Mouse (Mus musculus) heart, embryonic 14.5 days (tissue): ENCODE results near the gene Lin28b. TPM values are rescaled to one million over a fixed set of nuclear protein-coding genes. Genes with fewer than 3 reads are reported as not detected.
A peak's percentile ranks its signal among the peaks of the same experiment; 100 is the strongest.

Experiments used
- ATAC-seq: fragments of 200-750 bp; cut with Nextera tagmentation; 2 replicates; pipeline ENCODE4 v1.8.0; 2017; ENCODE audit warnings: low read depth, moderate TSS enrichment; ENCODE audit not compliant: insufficient number of reproducible peaks, insufficient read depth, low FRiP score
- H3K27ac ChIP-seq, 2 experiments: fragments of 200-500 bp in 1 of 2; fragments of 300-500 bp in 1 of 2; sonication (generic) in 1 of 2; replicated peaks in 1 of 2; 2 replicates each; pipeline ENCODE4 v1.5.1; 2012 to 2014; ENCODE audit warnings: low read depth in 2 of 2, low read length in 2 of 2, control low read depth in 1 of 2, mild to moderate bottlenecking in 1 of 2, mixed read lengths in 1 of 2; ENCODE audit not compliant: control insufficient read depth in 1 of 2, insufficient read depth in 1 of 2
- H3K27me3 ChIP-seq: fragments of 300-500 bp; sonication (generic); 2 replicates; pipeline ENCODE4 v1.6.1; 2014; ENCODE audit warnings: mild to moderate bottlenecking, low read length, control low read depth; ENCODE audit not compliant: control insufficient read depth, insufficient read depth
- H3K36me3 ChIP-seq: fragments of 300-500 bp; sonication (generic); 2 replicates; pipeline ENCODE4 v1.6.1; 2014; ENCODE audit warnings: mild to moderate bottlenecking, control low read depth, low read length, mixed read lengths; ENCODE audit not compliant: control insufficient read depth, insufficient read depth
- H3K4me1 ChIP-seq, 2 experiments: fragments of 200-500 bp in 1 of 2; fragments of 300-500 bp in 1 of 2; sonication (generic) in 1 of 2; 2 replicates each; pipeline ENCODE4 v1.6.1; 2012 to 2014; ENCODE audit warnings: low read length in 2 of 2, control low read depth in 1 of 2, mixed read lengths in 1 of 2; ENCODE audit not compliant: control insufficient read depth in 2 of 2, insufficient read depth in 2 of 2
- H3K4me2 ChIP-seq: fragments of 300-500 bp; sonication (generic); 2 replicates; pipeline ENCODE4 v1.6.1; 2014; ENCODE audit warnings: mild to moderate bottlenecking, low read length
- H3K4me3 ChIP-seq, 2 experiments: fragments of 200-500 bp in 1 of 2; fragments of 300-500 bp in 1 of 2; sonication (generic) in 1 of 2; 2 replicates each; pipeline ENCODE4 v1.5.1; 2012 to 2014; ENCODE audit warnings: low read length in 2 of 2, mild to moderate bottlenecking in 2 of 2, control low read depth in 1 of 2, low read depth in 1 of 2, moderate library complexity in 1 of 2; ENCODE audit not compliant: control insufficient read depth in 1 of 2, insufficient read depth in 1 of 2
- H3K9ac ChIP-seq: fragments of 300-500 bp; sonication (generic); 2 replicates; pipeline ENCODE4 v1.6.1; 2014; ENCODE audit warnings: mild to moderate bottlenecking, low read length
- H3K9me3 ChIP-seq: fragments of 300-500 bp; sonication (generic); 2 replicates; pipeline ENCODE4 v1.6.1; 2016; ENCODE audit warnings: low read length, control low read depth; ENCODE audit not compliant: control insufficient read depth
- WGBS: fragments of 180-500 bp; shearing (Covaris S2); extraction: QIAGEN DNeasy Blood & Tissue Kit; methylation state at CpG from one replicate; pipeline ENCODE4 v1.1.7; 2014; 5-methylcytosine and 5-hydroxymethylcytosine counted together
- polyA plus RNA-seq: library from polyadenylated mRNA; unstranded; fragments of >200 nt; fragmentation: Nextera tagmentation; extraction: Ambion mirVana; gene quantifications from 2 replicates; pipeline ENCODE4 v1.2.1, GENCODE M21; 2014

Lin28b gene
- polyA plus RNA-seq, 1 experiment from 2014 or later, result 3.0 TPM

DNA sequence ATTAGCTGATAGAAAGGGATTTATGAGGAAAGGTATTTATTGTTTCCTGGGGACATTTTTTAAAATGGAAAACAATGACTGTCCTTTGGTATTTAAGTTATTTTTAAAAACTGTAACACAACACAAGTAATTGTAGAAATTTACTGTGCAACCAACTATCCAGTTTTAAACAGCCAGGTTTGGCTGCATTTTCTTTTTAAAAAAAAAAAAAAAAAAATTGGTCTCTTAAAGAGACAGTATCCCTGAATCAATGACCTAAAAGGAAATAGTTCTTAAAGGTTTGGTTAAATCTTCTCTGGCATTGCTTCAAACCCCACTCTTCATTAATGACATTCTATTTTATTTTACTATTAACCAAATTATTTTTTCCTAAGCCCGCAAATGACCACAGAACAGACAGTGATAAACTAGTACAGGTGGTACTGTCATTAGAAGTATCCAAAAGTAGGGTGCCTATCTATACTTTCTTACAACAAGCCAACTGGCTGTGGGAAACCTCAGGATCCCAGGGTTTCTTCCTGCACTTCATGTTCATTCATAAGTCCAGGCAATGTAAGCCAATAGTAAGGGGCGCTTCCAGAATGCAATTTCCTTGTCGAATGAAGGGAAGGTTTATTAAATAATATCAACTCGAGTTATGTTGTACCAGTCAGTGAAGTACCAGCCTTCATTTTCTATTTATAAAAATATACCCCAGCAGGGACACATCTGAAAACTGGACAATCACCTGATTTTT lies 17.8 kb downstream of the Lin28b start:
- H3K27me3 ChIP-seq, result no peaks in the 10 kb centered on the region
- ATAC-seq, result no peak
- H3K27ac ChIP-seq, result peak overlapping the region in 1 of 2 experiments; percentile 65; a peak in 3 of 4 replicates
- peak overlapping the region; percentile 72 for H3K9ac ChIP-seq
- H3K36me3 ChIP-seq, result no peaks in the 10 kb centered on the region
- peak overlapping the region; percentile 21 to 50; a peak in 3 of 4 replicates for H3K4me3 ChIP-seq
- no peaks in the 10 kb centered on the region for H3K9me3 ChIP-seq
- peak overlapping the region; percentile 72 for H3K4me2 ChIP-seq
- peaks cover 0 to 15% of the 10 kb centered on the region in 2 experiments; a peak in 2 of 4 replicates for H3K4me1 ChIP-seq
- 27% methylated on average over 4 of the region's 4 CpGs for WGBS

DNA sequence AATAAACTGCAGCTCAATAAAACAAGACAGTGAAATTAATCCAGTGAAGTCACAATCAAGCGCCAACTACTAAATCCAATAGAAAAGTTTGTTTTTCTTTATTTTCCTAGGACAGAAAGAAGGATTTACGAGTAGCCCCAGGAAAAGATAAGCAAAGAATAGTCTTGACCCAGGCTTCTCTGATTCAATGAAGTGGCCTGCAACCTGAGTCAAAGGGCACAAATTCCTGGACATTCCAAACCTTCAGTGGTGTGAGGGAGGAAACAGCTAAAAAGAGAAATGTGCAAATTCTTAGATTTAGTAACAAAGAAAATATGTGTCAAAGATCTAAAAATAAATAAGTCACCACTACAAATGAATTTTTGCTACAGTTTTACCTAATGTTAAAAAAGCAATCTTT lies 27.6 kb downstream of the Lin28b start:
- 42% methylated on average over 2 of the region's 2 CpGs for WGBS
- Histone ChIP-seq H3K9ac (no peak overlapping the region), H3K4me1 (peaks cover 2 to 10% of the 10 kb centered on the region in 2 experiments), H3K4me2 (no peak overlapping the region), H3K27me3 (no peaks in the 10 kb centered on the region), H3K27ac (no peak overlapping the region), H3K36me3 (peaks cover 3% of the 10 kb centered on the region; the same call in 1 of the 2 replicates), H3K4me3 (no peak overlapping the region), H3K9me3 (no peaks in the 10 kb centered on the region)
- ATAC-seq, result no peak

DNA sequence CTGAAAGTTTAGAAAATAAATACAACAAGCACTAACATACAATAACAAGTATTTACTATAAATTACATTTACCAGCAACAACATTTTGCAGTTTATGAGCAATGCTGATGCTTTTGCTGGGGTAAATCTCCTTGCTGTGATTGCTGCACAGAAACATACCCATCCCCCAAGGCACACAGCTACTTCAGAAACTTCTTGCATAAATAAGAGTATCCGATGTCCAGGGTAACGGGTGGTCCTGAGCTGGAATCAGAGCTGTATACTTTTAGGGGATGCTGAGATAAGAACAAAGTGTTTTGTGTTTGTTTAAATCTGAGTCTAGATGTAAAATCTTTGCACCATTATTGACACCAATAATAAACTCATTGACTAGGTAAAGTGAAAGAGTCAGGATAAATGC lies 28.1 kb downstream of the Lin28b start:
- peaks cover 2 to 10% of the 10 kb centered on the region in 2 experiments for H3K4me1 ChIP-seq
- 45% methylated on average over 2 of the region's 2 CpGs for WGBS
- no peak overlapping the region for H3K4me3 ChIP-seq
- H3K36me3 ChIP-seq, result peaks cover 3% of the 10 kb centered on the region; the same call in 1 of the 2 replicates
- H3K9me3 ChIP-seq, result no peaks in the 10 kb centered on the region
- H3K27me3 ChIP-seq, result no peaks in the 10 kb centered on the region
- H3K9ac ChIP-seq, result no peak overlapping the region
- H3K27ac ChIP-seq, result no peak overlapping the region
- H3K4me2 ChIP-seq, result no peak overlapping the region
- ATAC-seq, result no peak

DNA sequence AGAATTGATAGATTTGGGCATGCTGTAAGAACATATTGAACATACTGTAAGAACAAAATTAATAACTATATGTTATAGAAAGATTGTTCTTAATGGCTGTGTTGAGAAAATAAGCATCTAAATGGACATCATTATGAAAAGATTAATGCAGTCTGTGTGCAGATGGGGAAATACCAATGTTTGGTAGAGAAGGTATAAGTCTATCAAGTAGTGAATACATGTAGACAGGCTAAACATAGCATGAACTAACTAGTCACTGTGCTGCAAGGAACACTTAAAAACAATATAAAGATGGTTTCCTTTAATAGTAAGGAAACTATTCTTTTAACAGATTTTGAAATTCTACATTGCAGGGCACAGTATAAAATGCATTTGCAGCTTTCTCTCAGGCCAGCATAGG lies 39.6 kb downstream of the Lin28b start:
- peak overlapping the region in 1 of 2 experiments; percentile 24; a peak in 2 of 4 replicates for H3K4me3 ChIP-seq
- no peak overlapping the region for H3K27ac ChIP-seq

DNA sequence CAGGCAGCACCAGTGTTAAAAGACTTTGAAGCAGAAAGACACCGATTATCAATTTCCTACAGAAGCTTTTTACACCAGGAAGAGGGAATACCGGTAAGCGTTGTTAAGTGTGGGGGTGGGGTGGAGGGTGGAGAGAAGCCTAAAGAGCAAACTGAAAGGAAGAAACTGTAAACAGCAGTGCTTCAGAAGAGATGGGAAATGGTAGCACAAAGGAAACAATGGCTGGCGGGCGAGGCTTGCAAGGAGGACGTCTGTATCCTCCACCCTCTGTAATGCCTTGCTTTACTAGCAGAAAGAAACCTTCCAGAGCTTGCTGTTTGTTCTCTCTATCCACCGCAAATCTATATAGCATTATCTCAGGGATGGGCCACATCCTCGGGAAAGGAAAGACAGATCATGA lies 40.0 kb downstream of the Lin28b start:
- 0 out of 4 replicates have a peak overlapping the region, but pooled peaks of 1 of the 2 experiments have one; percentile 1 for H3K27ac ChIP-seq
- H3K27me3 ChIP-seq, result no peaks in the 10 kb centered on the region
- peak overlapping the region; percentile 56 for H3K4me2 ChIP-seq
- 8% methylated on average over 8 of the region's 8 CpGs for WGBS
- H3K9me3 ChIP-seq, result no peaks in the 10 kb centered on the region
- H3K4me1 ChIP-seq, result no peaks in the 10 kb centered on the region
- ATAC-seq, result no peak
- H3K9ac ChIP-seq, result peak overlapping the region; percentile 55
- no peaks in the 10 kb centered on the region for H3K36me3 ChIP-seq
- peak overlapping the region; percentile 14 to 24; a peak in 3 of 4 replicates for H3K4me3 ChIP-seq

More for the DNA sequence above, 39.6 kb downstream of the Lin28b start:
- Histone ChIP-seq H3K9me3 (no peaks in the 10 kb centered on the region), H3K36me3 (no peaks in the 10 kb centered on the region), H3K4me1 (no peaks in the 10 kb centered on the region), H3K4me2 (peak overlapping the region; percentile 56), H3K9ac (0 out of 2 replicates have a peak overlapping the region, but pooled peaks have one; percentile 55), H3K27me3 (no peaks in the 10 kb centered on the region)
- no peak for ATAC-seq

DNA sequence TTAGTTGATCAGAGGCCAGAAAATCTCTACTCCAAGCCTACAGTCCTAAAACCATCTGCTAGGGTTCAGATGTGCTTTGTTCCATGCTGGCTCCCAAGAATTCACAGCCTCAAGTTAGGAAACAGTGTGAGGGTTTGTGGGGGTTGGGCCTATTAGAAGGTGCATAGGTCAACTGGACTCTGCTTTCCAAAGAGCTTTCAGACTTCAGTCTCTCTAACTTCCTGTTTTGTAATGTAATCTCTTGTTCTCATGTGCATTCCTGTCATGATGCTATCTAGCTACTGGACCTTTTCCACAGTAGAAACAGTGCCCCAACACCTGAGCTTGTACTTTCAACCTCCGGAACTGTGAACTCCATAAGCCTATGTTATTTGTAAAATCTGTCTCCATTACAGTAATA lies 63.8 kb downstream of the Lin28b start:
- 83% methylated on average over 1 of the region's 1 CpGs for WGBS
- H3K9ac ChIP-seq, result no peak overlapping the region
- H3K4me1 ChIP-seq, result no peaks in the 10 kb centered on the region
- no peak overlapping the region for H3K4me2 ChIP-seq
- no peak overlapping the region for H3K27ac ChIP-seq
- H3K4me3 ChIP-seq, result no peak overlapping the region
- H3K27me3 ChIP-seq, result no peaks in the 10 kb centered on the region
- no peak for ATAC-seq
- no peaks in the 10 kb centered on the region for H3K36me3 ChIP-seq
- H3K9me3 ChIP-seq, result no peaks in the 10 kb centered on the region

DNA sequence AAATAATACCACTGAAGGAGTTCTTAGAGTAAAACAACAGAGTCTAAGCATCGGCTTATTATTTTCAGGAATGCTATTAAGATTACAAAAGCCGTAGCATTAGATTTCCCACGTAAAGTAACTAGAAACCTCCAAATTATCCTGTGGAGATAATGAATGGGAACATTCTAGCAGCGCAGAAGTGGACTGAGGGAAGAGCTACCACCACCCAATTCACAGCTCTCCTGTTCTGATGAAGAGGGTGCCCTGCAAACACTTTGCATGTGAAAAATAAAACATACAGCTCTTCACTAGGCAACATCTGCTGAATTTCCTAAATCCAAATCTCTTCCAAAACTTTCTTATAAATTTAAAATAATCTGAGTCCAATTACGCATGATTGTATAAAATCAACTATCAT lies 74.1 kb downstream of the Lin28b start:
- Histone ChIP-seq H3K9me3 (no peaks in the 10 kb centered on the region), H3K4me3 (no peak overlapping the region), H3K36me3 (no peaks in the 10 kb centered on the region), H3K27me3 (no peaks in the 10 kb centered on the region), H3K27ac (no peak overlapping the region), H3K4me1 (no peaks in the 10 kb centered on the region), H3K9ac (no peak overlapping the region), H3K4me2 (no peak overlapping the region)
- 80% methylated on average over 5 of the region's 5 CpGs for WGBS
- no peak for ATAC-seq
